Mouse (Mus musculus) adrenal gland, postnatal 10 days (tissue): ENCODE measurements at regions not wholly inside any gene's neighbourhood (a gene's known extent, or its start where the extent isn't known, plus 50 kb on each side); places are given as distances from the start of the nearest gene placed in this dataset.

ENCODE experiments used
- DNase-seq: peaks from one replicate; pipeline ENCODE4 v3.0.0; 2021; ENCODE audit warnings: mixed read lengths

DNA sequence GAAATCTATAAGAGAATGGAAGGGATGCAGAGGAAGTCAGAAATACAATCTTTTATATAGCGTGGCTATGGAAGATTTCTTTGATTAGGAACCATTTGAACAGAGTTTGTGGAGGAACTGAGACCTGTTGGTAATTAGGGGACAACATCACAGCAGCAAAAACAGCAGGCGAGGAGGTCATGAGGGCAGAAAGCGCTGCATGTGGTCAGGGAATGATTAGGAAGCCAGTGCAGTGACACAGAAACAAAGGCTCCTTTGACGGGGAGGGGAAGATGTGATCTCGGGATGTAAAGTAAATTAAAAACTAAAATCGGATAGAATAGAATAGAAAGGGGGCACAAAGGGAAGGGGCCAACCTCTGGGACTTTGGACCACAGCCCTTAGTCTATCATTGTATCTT lies 199.6 kb upstream of the Noct start:
- no peak for DNase-seq

DNA sequence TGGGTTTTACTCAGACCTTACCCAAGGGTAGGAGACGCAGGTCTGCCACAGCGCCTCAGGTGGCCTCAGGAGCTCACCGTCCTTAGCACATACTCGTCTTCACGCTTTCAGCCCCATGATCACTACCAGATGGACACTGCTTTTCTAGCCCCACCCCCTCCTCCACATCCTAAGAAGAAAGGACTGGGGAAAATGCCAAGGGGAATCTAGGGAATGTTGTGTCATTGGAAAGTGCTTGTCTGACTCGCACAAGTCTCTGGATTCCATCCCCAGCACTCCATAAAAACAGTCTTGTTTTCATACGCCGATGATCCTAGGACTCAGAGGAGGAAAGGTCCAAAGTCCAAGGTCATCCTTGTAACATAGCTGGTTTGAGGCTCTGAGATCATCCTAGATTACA lies 192.4 kb upstream of the Noct start:
- DNase-seq = no peak

DNA sequence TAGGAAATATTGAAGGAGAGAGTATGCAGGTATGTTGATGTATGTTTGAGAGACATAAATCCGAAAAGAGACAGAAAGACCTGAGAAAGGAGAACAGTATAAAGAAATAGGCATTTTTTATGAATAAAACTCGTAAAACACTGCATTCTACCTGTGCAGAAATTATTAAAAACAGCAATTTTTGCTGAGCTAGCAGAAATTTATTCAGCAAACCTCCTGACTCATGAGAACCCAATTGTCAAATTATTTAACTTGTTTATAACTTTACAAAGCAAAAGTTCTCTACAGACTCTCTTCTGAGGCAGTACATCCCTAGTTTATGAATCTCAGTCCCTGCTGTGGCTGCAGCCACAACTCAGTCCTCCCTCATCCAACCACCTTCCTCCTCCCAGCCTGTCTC lies 191.0 kb upstream of the Noct start:
- no peak for DNase-seq

DNA sequence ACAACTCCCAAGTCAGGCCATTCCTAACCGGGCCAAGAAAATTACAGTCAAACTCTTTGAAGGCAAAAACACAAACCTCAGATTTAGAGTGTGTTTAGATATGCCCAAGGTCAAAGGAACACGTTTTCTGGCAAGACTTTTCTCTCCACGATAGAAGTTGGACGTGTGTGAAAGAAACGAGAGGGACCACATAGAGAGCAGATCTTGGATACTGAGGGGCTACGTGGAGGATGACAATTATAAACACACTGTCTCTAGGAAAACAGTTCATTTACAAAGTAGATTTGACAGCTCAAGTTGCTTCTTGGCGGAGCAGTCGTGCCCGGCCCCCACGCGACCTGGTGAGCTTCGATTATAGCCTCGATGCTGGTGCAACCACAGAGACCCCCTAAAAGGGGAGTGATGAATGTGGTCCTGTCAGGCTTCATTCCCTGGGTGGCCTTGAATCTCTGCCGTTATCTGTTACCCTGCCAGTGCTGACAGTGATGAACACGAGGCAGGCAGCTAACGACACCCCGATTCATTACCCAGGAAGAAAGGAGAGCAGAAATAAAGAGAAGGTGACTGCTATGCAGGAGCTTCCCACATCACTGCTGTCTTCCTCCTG lies 187.4 kb upstream of the Noct start:
- no peak for DNase-seq

DNA sequence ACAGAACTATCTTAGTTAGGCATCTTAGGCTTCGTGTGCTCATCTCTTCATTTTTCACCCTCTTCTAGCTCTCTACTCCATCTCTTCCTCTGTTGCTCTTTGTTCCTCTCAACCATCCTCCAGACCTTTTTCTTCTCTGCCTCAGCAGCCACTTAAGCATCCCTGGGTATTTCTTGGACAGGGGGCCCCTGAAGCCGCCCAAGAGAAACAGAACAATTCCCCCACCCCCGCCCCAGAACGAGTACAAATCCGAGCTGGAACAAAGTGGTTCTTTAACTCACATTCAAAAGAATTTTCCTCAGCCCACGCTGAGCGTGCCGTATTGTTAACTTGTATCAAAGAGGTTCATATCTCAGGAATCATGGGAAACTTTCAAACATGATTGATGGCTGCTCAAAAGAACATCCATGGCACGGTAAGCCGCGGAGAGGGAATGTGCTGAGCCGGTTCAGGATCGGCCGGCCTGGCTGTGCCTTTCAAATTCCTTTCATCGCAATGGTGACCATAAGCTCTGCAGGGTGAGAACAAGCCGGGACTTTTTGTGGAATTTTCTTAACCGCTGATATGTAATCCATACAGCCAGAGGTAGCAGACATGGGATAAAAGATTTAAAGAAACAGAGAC lies 181.9 kb upstream of the Noct start:
- DNase-seq = no peak

DNA sequence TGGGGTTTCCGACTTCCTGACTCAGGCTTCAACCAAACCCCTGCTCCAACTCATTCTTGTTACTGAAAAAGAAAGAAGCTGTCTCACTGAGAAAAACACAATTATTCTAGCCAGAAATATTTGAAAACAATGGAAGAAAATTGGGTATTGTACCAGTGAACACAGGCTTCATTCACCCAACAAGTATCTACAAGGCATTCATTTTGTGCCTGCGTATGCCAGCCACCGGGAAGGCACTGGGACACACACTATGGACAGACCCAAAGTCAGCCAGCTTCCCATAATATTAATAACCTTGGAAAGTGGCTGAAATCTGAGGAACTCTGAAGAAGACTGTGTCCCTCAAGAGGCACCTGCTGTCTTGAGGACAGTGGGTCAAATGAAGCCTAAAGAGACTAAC lies 175.5 kb upstream of the Noct start:
- DNase-seq = no peak

DNA sequence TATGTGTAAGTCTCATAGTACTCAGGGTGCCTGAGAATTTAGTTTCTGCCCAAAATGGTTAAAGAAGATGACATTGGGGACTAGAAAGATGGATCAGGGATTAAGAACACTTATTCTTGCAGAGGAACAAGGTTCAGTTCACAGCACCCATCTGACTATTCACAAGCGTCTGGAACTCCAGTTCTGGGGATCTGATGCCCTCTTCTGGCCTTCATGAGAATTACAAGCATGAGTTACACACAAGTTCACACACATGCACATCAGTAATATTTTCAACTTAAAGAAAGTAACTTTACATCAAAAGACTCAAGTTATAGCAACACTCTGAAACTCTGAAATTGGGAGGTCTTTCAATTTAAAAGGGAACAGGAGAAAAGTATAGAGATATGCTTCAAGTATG lies 174.1 kb upstream of the Noct start:
- DNase-seq = no peak

DNA sequence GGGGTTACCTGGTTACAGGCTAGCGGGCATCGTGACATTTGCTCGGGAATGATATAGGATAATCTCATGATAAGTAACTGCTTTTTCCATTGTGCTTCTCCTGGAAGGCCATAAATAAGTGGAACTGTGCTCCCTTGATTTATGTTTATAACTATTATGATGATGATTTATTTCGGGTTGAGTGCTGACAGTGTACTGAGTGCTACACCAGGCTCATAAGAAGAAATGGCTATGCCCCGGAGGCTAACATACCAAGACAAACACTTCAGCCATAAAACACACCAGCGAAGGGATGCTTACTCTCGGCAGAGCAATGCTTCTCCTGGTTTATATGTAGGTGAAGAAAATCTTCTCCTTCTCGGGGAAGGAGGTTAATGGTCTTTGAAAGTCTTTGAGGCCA lies 169.2 kb upstream of the Noct start:
- DNase-seq = no peak

DNA sequence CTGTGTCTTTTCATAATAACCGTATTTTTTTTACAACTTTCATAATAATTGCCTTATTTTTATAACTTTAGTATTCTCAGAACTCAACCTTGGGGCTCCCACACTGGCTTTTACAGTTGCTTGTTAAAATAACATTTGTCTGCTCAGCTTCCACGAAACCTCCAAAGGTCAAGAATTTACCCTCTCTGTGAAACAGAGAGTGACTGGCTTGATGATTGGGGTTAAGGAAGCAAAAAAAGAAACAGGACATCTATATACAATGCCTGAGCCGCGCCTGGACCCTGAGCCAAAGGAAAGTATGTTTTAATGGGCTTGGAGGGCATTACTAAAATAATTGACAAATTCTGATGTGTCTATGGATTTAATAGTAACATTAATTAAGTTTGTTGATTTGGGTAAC lies 160.0 kb upstream of the Noct start:
- no peak for DNase-seq

DNA sequence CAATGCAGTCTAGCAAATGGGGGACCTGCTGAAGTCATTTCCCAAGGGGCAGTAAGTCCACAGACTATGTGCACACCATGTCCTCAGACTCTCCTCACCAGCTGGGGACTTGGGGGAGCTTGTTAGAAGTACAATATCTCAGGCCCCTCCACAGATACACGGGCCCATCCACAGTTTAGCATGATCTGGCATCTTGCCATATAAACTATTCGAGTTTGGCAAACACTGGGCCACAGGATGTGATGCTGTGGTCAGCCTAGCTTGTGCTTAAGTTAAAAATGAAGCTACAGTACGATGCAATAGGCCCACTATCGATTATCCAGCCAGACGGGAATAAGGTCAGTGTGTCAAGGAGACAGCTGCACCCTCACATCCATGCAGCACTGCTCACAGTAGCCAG lies 157.9 kb upstream of the Noct start:
- DNase-seq = no peak

DNA sequence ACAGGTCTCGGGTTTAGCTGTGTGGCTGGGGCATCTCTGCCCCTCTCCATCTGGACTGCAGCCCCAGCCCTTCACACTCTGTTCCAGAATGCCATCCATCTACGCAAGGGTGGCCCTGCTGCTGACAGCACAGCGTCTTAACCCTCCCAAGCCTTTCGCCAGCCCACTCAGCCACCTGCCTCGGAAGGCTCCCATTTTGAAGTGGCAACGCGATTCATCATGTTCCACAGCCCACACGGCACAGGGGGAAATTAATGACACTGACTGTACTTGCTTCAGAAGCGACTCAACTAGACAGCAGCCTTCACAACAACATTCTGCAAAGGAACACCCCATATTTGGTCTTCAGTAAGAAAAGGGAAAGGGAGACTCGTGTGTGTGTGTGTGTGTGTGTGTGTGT lies 151.8 kb upstream of the Noct start:
- DNase-seq = no peak

DNA sequence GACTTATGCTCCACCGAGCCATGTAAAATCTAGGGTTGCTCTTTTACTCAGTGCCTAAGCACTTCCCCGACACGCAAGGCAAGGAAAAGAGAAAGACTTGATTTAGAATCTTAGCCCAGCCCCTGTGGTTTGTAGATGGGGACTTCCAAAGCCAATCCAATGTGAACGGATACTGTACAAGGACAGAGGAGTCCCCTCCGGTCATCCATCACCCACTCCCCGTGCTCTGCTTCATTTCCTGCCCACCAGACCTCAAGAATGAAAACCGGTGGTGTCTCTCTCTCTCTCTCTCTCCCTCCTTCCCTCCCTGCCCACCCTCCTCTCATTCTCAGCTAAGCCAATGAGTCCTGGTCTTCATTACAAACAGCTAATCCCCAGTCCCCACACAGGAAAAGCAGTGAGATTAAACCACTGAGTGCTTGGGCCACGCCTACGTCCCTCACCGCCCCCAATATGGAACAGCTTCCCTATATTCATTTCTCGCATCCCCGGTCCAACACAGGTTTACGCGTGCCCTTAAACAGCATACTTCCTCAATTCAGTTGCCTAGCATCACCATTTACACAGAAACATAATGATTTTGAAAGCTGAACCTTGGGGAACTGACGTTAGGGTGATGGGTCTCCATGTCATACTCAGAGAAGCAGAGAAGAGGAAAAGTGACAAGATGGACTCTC lies 151.1 kb upstream of the Noct start:
- DNase-seq = no peak

DNA sequence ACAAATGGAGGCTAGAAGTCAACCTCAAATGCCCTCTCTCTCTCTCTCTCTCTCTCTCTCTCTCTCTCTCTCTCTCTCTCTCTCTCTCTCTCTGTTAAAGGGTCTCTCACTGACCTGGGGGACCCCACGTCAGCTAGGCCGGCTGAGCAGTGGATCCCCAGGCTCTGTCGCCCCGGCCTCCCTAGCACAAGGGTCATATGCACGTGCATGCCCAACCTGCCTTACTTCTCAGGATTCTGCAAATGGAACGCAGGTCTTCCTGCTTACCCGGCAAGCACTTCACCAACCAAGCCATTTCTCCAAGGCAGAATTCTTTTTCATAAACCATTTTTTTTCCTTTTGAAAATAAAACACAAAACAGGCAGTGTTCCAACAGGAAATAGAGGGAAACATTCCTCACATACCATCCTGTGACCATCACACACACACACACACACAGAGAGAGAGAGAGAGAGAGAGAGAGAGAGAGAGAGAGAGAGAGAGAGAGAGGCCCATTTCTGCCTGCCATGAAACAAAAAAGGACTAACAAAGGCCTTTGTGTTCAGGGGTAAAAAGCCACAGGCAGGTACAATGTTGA lies 150.4 kb upstream of the Noct start:
- DNase-seq = no peak

DNA sequence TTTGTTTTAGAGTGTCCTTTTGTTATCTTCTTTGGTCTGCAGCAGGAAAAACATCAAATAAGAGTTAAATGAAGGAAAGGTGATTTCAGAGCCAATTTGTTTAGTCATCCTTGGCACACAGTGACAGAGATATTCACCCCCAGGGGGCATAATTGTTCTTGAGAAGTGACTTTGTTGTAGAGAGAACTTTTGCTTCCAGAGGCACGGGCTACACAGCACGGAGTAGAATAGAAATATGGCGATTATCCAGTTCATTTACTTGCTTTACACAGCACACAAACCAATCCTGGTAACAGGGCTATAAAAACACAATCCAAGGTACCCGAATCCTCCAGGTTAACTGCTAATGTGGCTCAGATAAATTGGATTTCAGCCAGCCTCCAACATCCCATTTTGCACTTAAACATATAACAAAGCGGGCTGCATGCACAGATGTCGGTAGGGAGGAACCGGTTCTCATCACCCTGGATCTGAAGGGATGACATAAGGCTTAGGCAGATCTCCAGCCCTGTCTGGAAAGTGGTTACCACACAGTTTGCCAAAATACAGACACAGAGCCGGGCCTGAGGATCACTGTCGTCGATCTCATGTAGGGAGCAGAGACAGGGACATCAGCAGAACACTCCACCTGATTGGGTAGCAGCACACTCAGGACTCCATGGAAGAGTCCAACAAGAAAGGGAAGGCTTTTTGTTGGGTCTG lies 148.9 kb upstream of the Noct start:
- DNase-seq = peak; percentile 38

DNA sequence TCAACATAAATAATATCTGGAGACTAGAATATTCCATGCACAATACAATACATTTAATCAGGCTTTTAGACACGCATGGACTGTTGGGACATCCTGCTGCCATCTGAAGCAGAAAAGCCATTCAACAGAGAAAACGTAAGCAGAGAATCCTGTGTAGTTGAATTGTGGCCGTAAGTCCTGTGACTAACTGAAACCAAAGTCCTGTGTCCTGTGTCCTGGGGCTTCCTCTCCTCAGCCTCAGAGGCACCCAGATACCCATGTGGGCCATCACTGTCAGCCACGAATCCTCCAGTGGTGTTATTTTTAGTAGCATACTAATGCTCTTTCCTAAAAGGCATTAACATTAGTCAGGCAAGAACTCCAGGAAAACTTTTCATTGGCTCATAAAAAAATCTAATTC lies 145.8 kb upstream of the Noct start:
- no peak for DNase-seq

DNA sequence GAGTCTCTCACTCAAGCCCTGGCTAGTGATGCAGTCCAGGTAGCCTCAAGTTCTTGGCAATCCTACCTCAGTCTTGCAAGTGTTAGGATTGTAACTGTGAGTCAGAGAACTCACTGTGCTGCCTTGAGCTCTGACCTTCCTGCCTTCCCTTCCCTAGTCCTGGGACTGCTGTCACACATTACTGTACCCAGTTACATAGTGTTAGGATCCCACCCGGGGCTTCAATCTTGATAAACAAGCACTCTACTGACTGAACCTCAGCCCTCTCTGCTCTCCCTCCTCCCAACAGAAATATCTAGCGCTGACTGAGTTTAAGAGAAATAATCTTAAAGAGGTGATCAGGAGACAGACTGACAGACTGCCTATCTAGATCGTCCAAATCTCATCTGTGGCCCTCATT lies 143.8 kb upstream of the Noct start:
- DNase-seq = no peak

DNA sequence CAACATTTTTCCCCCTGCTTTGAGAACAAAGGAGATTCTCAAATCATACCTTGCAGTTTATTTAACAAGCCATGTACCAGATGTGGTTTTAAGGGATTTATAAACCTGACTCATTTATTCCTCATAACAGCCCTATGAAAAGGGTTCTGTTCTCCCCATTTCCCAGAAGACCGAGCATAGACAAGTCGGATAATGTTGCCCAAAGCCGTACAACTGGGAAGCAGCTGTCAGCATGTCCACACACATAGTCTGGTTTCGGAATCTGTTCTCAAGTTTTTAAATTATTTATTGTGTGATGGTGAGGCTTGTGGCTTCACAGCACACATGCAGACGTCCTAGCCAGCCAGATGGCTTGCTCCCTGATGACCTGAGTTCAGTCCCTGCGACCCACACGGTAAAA lies 143.4 kb upstream of the Noct start:
- no peak for DNase-seq

DNA sequence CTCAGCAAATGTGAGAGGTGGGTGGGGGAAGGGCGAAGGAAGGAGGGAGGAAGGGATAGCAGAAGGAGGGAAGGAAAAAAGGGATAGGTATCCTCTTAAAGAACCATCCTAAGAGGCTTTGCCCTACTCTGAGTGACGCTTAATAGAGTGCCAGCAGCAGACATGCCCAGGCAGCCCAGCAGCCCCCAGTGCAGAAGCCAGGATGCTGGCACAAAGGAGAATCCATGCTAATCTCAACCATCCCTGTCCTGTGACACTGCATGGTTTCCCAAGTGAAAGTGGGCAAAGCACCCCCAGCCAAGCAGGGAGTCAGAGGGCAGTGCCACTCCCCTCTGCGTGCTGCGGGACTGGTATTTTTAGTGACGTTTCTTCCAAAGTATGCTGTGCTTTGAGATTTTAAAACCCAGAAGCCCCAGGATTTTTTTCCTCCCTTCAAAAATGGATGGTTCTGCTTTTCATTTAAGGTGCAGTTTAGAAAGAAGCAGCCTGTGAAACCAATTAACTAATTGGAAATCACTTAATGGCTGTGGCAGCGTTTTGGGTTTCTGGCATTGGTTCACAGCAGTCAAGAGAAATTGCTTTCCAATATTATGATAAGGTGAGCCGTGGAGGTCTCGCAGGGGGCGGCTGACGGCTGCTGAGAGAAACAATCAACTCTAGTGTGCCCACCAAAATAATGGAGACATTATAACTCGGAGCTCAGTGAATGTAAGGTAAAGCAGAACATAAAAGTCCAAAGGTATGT lies 141.2 kb upstream of the Noct start:
- DNase-seq = no peak

DNA sequence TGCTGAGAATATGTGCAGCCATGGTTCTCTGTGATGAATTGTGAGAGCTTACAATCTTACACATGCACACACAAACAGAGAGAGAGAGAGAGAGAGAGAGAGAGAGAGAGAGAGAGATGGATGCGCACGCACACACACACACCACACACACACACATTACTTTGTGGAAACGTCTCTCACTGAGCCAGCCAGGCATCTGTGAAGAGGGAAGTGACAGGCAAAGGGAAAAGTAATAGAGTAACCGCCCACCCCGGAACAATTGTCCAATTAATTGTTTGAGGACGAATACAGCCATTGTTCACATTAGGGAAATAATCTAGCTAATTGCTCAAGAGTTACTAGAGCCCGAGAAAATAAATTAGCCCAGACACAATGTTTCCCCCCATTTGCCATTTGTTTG lies 140.7 kb upstream of the Noct start:
- DNase-seq = no peak

DNA sequence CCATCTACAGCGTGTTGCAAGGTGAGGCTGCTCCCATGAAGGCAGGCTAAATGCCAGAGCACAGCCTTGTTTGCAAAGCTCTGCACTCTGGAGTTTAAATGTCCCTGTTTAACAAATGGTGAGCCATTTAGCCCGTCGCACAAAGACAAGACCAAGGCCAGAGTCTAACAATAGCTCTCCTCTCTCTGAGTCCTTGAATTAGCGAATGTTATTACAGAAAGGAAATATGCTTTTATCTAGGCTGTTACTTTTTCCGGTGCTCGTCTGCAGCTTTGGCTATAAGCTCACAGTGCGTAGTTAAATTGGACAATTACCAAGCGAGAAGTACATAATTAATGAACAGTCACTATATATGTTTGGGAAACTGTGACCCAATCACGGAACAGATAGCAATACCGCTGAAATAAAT lies 137.8 kb upstream of the Noct start:
- DNase-seq = peak; percentile 59

DNA sequence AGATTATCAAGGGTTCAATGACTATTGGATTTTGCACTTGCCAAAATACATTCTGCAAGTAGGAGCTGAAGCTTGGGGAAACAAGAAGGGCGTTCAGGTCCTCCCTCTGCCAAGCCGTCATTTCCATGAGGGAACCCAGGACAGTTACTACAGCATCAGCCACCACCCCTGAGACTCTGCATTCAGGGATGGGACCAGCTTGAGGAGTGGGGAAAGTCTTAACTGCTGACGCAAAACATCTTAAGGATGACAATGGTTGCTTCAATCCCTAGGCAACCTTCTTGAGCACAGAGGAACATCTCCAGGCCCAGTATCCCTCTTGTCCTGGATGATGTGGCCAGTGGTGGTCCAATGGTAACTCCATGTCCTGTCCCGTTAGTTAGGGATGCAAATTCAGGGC lies 137.2 kb upstream of the Noct start:
- DNase-seq = no peak

DNA sequence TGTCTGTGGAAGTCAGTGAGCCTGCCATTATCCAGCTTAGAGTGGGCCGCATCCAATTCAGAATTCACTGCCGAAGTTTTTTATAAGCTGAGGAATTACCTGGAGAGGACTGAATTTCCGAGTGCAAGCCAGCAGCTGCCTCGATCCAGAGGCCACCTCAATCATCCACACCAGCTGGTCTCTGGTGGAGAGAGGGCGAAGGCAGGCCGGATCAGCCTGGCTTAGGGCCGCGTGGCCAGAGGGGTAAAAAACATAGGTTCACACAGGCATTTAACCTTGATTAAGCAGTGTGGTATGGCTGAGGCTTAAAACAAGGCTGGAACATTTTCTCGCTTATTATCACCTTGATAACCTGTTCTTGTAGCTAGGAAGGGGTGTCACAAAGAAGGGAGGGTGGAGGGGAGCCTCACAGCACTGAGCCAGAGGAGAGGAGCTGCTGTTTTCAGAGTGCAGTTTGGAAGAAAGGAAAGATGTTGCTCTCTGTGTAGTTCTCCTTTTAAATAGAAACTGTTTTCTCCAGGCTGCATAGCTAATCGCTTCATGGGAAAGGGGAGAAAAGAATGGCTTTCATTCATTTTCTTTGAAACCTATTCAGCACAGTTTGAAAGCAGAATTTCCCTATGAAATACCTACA lies 135.1 kb upstream of the Noct start:
- no peak for DNase-seq
